Mouse (Mus musculus): ENCODE results near the gene Dhx9. TPM values are rescaled to one million over a fixed set of nuclear protein-coding genes. Genes with fewer than 3 reads are reported as not detected.
"Not testable (repeated sequence)": the region's sequence is repeated elsewhere in the genome, so short reads cannot be mapped to it uniquely, and the experiment has no call there.

Dhx9 gene
- polyA plus RNA-seq (2015; fragmentation: Nextera tagmentation; extraction: Ambion mirVana): 41.7 and 42.6 TPM in 2 replicates

GRCm38 (mm10) chr1:153487500-153487879 lies at the start of gene Dhx9:
Gene Dhx9, minus strand, starts transcription at chr1:153487660.
- H3K9ac ChIP-seq: peak within 1 kb of the TSS; percentile 99
- peak within 1 kb of the TSS; percentile 99 for H3K4me3 ChIP-seq
- under 1% methylated on average over 35 of the region's 35 CpGs for WGBS
- ATAC-seq (ENCODE audit: low FRiP score, low read depth): peak; percentile 92
- H3K27me3 ChIP-seq: no peaks in the 10 kb centered on the region
- peaks cover 1% of the 10 kb centered on the region for H3K36me3 ChIP-seq
- peaks cover 25% of the 10 kb centered on the region for H3K4me1 ChIP-seq
- H3K9me3 ChIP-seq: no peaks in the 10 kb centered on the region
- H3K27ac ChIP-seq: peak within 1 kb of the TSS; percentile 92
- H3K4me2 ChIP-seq (replicated peaks): peak within 1 kb of the TSS; percentile 91

DNA sequence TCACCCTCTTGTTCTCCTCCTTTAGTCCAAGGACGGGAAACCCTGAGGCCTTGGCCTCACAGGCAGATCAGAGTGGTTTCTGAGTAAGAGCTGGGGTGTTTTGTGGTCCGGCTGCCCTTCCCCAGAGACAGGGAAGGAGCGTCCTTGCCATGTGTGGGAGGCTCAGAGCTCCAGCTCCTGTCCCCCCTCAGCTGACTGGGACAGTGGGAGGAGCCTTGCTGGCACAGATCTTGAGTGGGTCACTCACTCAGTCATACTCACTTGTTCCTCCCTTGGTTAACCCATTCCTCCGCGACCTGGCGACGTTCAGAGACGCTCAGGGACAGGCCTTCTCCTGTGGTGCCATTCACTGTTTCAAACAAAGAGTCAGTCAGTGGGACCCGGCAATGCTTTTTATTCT lies 48.2 kb upstream of the Dhx9 start:
- Histone ChIP-seq H3K36me3 (peaks cover 8% of the 10 kb centered on the region; the same call in 1 of the 2 replicates), H3K9ac (no peak overlapping the region), H3K4me1 (peaks cover 11% of the 10 kb centered on the region; the same call in 1 of the 2 replicates), H3K4me2 (replicated peaks) (no peak overlapping the region), H3K27me3 (no peaks in the 10 kb centered on the region), H3K27ac (no peak overlapping the region), H3K9me3 (no peaks in the 10 kb centered on the region), H3K4me3 (no peak overlapping the region)
- 73% methylated on average over 9 of the region's 9 CpGs for WGBS
- ATAC-seq (ENCODE audit: low FRiP score, low read depth): no peak

DNA sequence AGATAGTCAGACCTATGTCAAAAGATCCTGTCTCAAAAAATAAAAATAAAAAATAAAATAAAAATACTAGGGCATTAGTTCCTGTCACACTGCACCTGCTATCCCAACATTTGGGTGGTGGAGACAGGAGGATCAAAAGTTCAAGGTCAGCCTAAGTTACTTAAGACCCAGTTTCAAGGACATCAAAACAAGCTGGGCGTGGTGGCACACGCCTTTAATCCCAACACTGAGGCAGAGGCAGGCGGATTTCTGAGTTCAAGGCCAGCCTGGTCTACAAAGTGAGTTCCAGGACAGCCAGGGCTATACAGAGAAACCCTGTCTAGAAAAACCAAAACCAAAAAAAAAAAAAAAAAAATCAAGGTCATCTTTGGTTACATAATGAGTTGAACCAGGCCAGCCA lies 45.4 kb upstream of the Dhx9 start:
- not testable (repeated sequence) for H3K9me3 ChIP-seq; H3K27me3 ChIP-seq; ATAC-seq (ENCODE audit: low FRiP score, low read depth); H3K9ac ChIP-seq; H3K36me3 ChIP-seq; H3K4me2 ChIP-seq (replicated peaks); H3K4me3 ChIP-seq
- 92% methylated on average over 3 of the region's 3 CpGs for WGBS
- Histone ChIP-seq H3K4me1 (peaks cover 11% of the 10 kb centered on the region; the same call in 1 of the 2 replicates), H3K27ac (peak overlapping the region; percentile 80; the same call in 1 of the 2 replicates)

DNA sequence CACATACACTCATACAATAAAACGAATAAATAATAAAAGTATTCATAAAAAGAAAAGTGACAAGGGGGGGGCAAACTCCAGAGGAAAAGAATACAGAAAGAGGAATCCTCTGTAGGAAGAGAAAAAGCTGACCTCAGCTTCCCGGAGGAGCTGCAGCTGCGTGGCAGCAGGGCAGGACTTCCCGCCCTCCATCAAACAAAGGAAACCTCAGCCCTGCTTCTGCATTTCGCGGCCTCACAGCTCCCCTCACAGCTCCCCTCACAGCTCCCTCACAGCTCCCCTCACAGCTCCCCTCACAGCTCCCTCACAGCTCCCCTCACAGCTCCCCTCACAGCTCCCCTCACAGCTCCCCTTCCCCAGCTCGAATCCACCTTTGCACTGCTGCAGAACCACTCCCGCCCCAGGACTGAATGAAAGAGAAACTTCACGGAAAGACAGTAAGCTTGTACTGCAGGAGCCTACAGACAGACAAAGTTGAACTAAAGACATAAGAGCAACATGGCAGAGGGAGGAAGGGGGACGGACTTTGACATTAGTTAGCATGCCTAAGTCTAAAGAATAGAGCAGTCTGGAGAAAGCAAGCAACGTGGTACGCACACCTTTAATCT lies 44.9 kb upstream of the Dhx9 start:
- Histone ChIP-seq H3K36me3 (peaks cover 8% of the 10 kb centered on the region; the same call in 1 of the 2 replicates), H3K4me3 (no peak overlapping the region), H3K9me3 (no peaks in the 10 kb centered on the region), H3K27me3 (no peaks in the 10 kb centered on the region), H3K4me2 (replicated peaks) (peak overlapping the region; percentile 36), H3K27ac (peak overlapping the region; percentile 80; the same call in 1 of the 2 replicates), H3K4me1 (peaks cover 11% of the 10 kb centered on the region; the same call in 1 of the 2 replicates), H3K9ac (peak overlapping the region; percentile 53)
- ATAC-seq (ENCODE audit: low FRiP score, low read depth): peak; percentile 72; the same call in 1 of the 2 replicates
- 19% methylated on average over 12 of the region's 12 CpGs for WGBS

- H3K27ac ChIP-seq: peak overlapping the region; percentile 80
- WGBS: 34% methylated on average over 9 of the region's 9 CpGs
- peaks cover 8% of the 10 kb centered on the region; the same call in 1 of the 2 replicates for H3K36me3 ChIP-seq
- peaks cover 11% of the 10 kb centered on the region; the same call in 1 of the 2 replicates for H3K4me1 ChIP-seq
- ATAC-seq (ENCODE audit: low FRiP score, low read depth): 0 out of 2 replicates have a peak, but pooled peaks have one; percentile 24
- H3K27me3 ChIP-seq: no peaks in the 10 kb centered on the region
- peak overlapping the region; percentile 36 for H3K4me2 ChIP-seq (replicated peaks)
- peak overlapping the region; percentile 53 for H3K9ac ChIP-seq
- H3K4me3 ChIP-seq: no peak overlapping the region
- H3K9me3 ChIP-seq: no peaks in the 10 kb centered on the region
Observed at GRCm38 (mm10) chr1:153531677-153532233, 44.3 kb upstream of the Dhx9 start.

GRCm38 (mm10) chr1:153522116-153522515 lies 34.7 kb upstream of the Dhx9 start:
- H3K9me3 ChIP-seq: no peaks in the 10 kb centered on the region
- H3K4me3 ChIP-seq: no peak overlapping the region
- H3K27ac ChIP-seq: no peak overlapping the region
- no peaks in the 10 kb centered on the region for H3K36me3 ChIP-seq
- H3K4me2 ChIP-seq (replicated peaks): no peak overlapping the region
- 54% methylated on average over 3 of the region's 3 CpGs for WGBS
- ATAC-seq (ENCODE audit: low FRiP score, low read depth): no peak
- H3K27me3 ChIP-seq: no peaks in the 10 kb centered on the region
- no peaks in the 10 kb centered on the region for H3K4me1 ChIP-seq
- no peak overlapping the region for H3K9ac ChIP-seq

DNA sequence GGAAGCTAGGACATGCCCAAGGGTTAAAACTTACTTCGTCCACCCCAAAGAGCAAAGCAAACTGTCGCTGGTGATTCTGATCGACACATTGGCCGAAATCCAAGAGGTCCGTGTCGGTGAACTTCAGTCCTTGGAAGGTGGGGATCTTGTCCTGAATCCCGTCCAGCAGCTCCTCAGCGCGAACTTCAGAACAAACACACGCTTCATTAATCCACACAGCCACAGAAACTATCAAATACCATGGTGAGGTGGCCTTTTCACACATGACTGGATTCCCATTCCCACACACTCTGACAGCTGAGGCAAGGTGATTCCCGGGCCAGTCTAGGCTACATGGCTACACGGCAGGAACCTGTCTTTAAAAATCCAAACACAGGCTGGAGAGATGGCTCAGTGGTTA lies 27.9 kb upstream of the Dhx9 start:
- WGBS: 91% methylated on average over 12 of the region's 12 CpGs

DNA sequence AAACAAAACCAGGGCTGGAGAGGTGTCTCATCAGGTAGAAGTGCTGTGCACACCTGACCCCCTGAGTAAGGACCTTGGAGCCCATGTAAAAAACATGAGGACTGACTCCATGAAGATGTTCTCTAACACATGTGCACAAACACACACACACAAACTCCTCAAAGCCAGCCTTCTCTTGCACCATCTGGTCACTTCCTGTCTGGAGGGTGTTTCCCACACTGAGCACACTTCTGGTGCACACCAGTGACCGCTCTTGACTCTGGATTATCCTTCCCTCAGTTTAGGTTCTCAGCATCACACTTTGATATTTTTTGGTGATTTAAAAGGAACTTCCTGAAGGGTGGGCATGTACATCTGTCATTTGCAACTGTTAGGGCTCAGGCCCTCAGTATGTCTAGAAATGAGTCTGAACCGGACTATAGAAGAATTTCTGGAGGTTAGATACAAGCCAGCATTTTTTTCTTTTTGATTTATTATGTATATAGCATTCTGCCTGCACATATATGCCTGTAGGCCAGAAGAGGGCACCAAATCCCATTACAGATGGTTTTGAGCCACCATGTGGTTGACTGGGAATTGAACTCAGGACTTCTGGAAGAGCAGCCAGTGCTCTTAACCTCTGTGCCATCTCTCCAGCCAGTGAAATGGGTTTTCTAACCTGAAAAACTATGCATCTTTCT lies 23.0 kb upstream of the Dhx9 start:
- Histone ChIP-seq H3K27ac (no peak overlapping the region), H3K4me1 (no peaks in the 10 kb centered on the region), H3K4me3 (no peak overlapping the region), H3K27me3 (no peaks in the 10 kb centered on the region), H3K9me3 (no peaks in the 10 kb centered on the region), H3K4me2 (replicated peaks) (no peak overlapping the region), H3K36me3 (no peaks in the 10 kb centered on the region), H3K9ac (no peak overlapping the region)
- 61% methylated on average over 2 of the region's 2 CpGs for WGBS
- ATAC-seq (ENCODE audit: low FRiP score, low read depth): no peak

More for the DNA sequence above, 27.9 kb upstream of the Dhx9 start:
- H3K4me1 ChIP-seq: no peaks in the 10 kb centered on the region
- no peak overlapping the region for H3K27ac ChIP-seq
- H3K4me3 ChIP-seq: no peak overlapping the region
- no peak for ATAC-seq (ENCODE audit: low FRiP score, low read depth)
- no peak overlapping the region for H3K9ac ChIP-seq
- no peaks in the 10 kb centered on the region for H3K9me3 ChIP-seq
- no peaks in the 10 kb centered on the region for H3K36me3 ChIP-seq
- no peak overlapping the region for H3K4me2 ChIP-seq (replicated peaks)
- H3K27me3 ChIP-seq: no peaks in the 10 kb centered on the region

DNA sequence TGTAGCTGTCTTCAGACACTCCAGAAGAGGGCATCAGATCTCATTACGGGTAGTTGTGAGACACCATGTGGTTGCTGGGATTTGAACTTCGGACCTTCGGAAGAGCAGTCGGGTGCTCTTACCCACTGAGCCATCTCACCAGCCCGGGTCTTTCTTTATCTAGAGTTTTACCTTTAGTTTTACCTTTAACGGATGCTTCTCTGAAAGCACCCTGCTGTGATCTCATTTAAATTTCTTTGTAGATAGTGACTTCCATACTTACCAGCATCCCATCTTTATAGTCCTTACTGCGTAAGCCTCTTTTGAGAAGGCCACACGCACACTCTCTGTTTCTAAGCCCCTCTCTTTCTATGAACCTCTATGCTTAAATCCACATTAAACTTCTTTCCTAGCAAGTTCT lies 22.1 kb upstream of the Dhx9 start:
- not testable (repeated sequence) for H3K9ac ChIP-seq; H3K4me1 ChIP-seq; H3K4me3 ChIP-seq; ATAC-seq (ENCODE audit: low FRiP score, low read depth); H3K36me3 ChIP-seq; H3K4me2 ChIP-seq (replicated peaks); H3K27me3 ChIP-seq; H3K9me3 ChIP-seq; H3K27ac ChIP-seq
- WGBS: 64% methylated on average over 8 of the region's 8 CpGs

DNA sequence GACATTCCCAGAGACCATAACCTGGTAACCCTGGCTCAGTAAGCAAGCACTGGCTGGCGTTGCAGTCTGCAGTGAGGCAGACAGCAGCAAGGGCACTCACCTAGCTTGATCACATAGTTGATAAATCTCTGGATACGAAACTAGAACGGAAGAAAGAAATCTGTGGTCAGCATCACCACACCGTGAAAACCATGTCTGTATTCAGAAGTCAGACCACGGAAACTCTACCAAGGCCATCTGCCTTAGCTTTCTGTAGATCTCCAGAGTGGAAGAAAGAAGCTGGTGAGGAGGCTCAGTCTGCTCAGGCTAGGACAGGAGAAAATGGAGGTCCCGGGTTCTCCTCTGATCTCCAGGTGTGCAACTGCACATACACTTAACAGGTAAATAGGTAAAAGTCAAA lies 21.6 kb upstream of the Dhx9 start:
- 87% methylated on average over 6 of the region's 6 CpGs for WGBS
- no peaks in the 10 kb centered on the region for H3K9me3 ChIP-seq
- ATAC-seq (ENCODE audit: low FRiP score, low read depth): no peak
- H3K9ac ChIP-seq: no peak overlapping the region
- no peaks in the 10 kb centered on the region for H3K4me1 ChIP-seq
- no peak overlapping the region for H3K27ac ChIP-seq
- no peak overlapping the region for H3K4me2 ChIP-seq (replicated peaks)
- no peaks in the 10 kb centered on the region for H3K27me3 ChIP-seq
- H3K4me3 ChIP-seq: no peak overlapping the region
- H3K36me3 ChIP-seq: no peaks in the 10 kb centered on the region

- H3K36me3 ChIP-seq: no peaks in the 10 kb centered on the region
- H3K9ac ChIP-seq: no peak overlapping the region
- no peak for ATAC-seq (ENCODE audit: low FRiP score, low read depth)
- WGBS: 82% methylated on average over 6 of the region's 6 CpGs
- no peak overlapping the region for H3K4me3 ChIP-seq
- no peaks in the 10 kb centered on the region for H3K27me3 ChIP-seq
- H3K27ac ChIP-seq: no peak overlapping the region
- no peak overlapping the region for H3K4me2 ChIP-seq (replicated peaks)
- no peaks in the 10 kb centered on the region for H3K9me3 ChIP-seq
- no peaks in the 10 kb centered on the region for H3K4me1 ChIP-seq
Observed at GRCm38 (mm10) chr1:153506266-153506665, 18.8 kb upstream of the Dhx9 start.

DNA sequence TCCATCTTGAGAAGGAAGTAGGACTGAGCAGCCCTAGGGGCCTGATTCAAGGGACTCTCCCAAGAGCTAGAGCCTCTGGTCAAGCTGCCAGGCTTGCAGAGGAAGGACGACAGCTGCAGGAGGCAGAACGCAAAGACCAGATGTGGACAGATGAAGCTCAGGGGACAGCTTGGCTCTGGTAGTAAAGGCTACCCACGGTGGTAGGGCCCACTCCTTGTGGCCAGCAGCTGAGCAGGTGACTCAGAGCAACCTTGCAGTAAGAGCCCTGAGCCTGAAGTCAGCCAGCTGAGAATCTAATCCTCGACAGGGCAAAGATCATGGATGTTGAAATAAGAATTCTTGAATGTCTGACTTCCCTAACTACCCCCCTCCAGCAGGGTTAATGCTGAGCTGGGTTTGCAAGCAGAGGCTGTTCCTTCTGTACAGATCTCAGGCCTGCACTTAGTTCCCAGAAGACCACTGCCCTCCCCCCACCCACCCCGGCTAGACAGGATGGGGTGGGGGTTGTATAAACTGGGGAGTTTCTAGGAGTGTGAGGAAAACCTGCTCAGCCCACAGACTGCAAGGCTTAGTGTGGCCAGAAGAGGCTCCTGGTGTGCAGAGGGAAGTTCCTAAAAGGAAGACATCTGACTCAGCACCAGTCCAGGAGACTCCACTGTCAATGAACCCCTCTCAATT lies 14.3 kb upstream of the Dhx9 start:
- peak; percentile 36; the same call in 1 of the 2 replicates for ATAC-seq (ENCODE audit: low FRiP score, low read depth)
- H3K9ac ChIP-seq: no peak overlapping the region
- no peaks in the 10 kb centered on the region for H3K4me1 ChIP-seq
- H3K4me3 ChIP-seq: no peak overlapping the region
- no peak overlapping the region for H3K4me2 ChIP-seq (replicated peaks)
- H3K27me3 ChIP-seq: no peaks in the 10 kb centered on the region
- no peak overlapping the region for H3K27ac ChIP-seq
- no peaks in the 10 kb centered on the region for H3K9me3 ChIP-seq
- 31% methylated on average over 5 of the region's 5 CpGs for WGBS
- no peaks in the 10 kb centered on the region for H3K36me3 ChIP-seq

Data from limb, embryonic 13.5 days (tissue).